Mouse (Mus musculus) limb, embryonic 14.5 days (tissue): ENCODE measurements around the gene Megf8. TPM values are rescaled to one million over a fixed set of nuclear protein-coding genes. Genes with fewer than 3 reads are reported as not detected.

Experiments
- ATAC-seq: fragments of 200-750 bp; cut with Nextera tagmentation; 2 replicates; pipeline ENCODE4 v1.8.0; 2017; ENCODE audit warnings: low read depth, moderate number of reproducible peaks, moderate TSS enrichment; ENCODE audit not compliant: low FRiP score
- DNase-seq: peaks from one replicate; pipeline ENCODE4 v3.0.0-alpha.2; 2015; ENCODE audit warnings: low spot score
- H3K27ac ChIP-seq: fragments of 300-500 bp; sonication (generic); replicated peaks from 2 replicates; pipeline ENCODE4 v1.5.1; 2014; ENCODE audit warnings: low read depth, mild to moderate bottlenecking, low read length, moderate library complexity, mixed read lengths
- H3K27me3 ChIP-seq: fragments of 300-500 bp; sonication (generic); 2 replicates; pipeline ENCODE4 v1.6.1; 2014; ENCODE audit warnings: low read length, mixed read lengths; ENCODE audit not compliant: control insufficient read depth, insufficient read depth
- H3K36me3 ChIP-seq: fragments of 300-500 bp; sonication (generic); 2 replicates; pipeline ENCODE4 v1.6.1; 2014; ENCODE audit warnings: mild to moderate bottlenecking, low read length, moderate library complexity, mixed read lengths; ENCODE audit not compliant: control insufficient read depth, insufficient read depth
- H3K4me1 ChIP-seq: fragments of 300-500 bp; sonication (generic); 2 replicates; pipeline ENCODE4 v1.6.1; 2014; ENCODE audit warnings: antibody characterized with exemption, low read length, mixed read lengths; ENCODE audit not compliant: control insufficient read depth, insufficient read depth
- H3K4me2 ChIP-seq: fragments of 300-500 bp; sonication (generic); replicated peaks from 2 replicates; pipeline ENCODE4 v1.6.1; 2014; ENCODE audit warnings: low read depth, mild to moderate bottlenecking, low read length, moderate library complexity; ENCODE audit not compliant: severe bottlenecking
- H3K4me3 ChIP-seq: fragments of 300-500 bp; sonication (generic); replicated peaks from 2 replicates; pipeline ENCODE4 v1.5.1; 2014; ENCODE audit warnings: low read length
- H3K9ac ChIP-seq: fragments of 300-500 bp; sonication (generic); 2 replicates; pipeline ENCODE4 v1.6.1; 2014; ENCODE audit warnings: mild to moderate bottlenecking, low read depth, low read length, moderate library complexity; ENCODE audit not compliant: severe bottlenecking
- H3K9me3 ChIP-seq: fragments of 300-500 bp; sonication (generic); 2 replicates; pipeline ENCODE4 v1.6.1; 2016; ENCODE audit warnings: low read length; ENCODE audit not compliant: control insufficient read depth
- POLR2A ChIP-seq: fragments of 200-500 bp; IDR thresholded peaks from 2 replicates; pipeline ENCODE4 v1.8.0; 2012; ENCODE audit warnings: inconsistent platforms, mild to moderate bottlenecking, moderate library complexity, borderline replicate concordance; ENCODE audit not compliant: insufficient read depth, insufficient read length; ENCODE audit errors: extremely low read depth
- WGBS: fragments of 180-500 bp; shearing (Covaris S2); extraction: QIAGEN DNeasy Blood & Tissue Kit; methylation state at CpG from one replicate; pipeline ENCODE4 v1.1.7; 2014; 5-methylcytosine and 5-hydroxymethylcytosine counted together
- polyA plus RNA-seq, 2 experiments: library from polyadenylated mRNA; depleted of rRNA in 1 of 2; stranded (reverse) in 1 of 2; unstranded in 1 of 2; fragments of >200 nt; fragmentation: Nextera tagmentation in 1 of 2; extraction: Ambion mirVana in 1 of 2; gene quantifications; 2 replicates each; pipeline versions ENCODE4 v1.2.1 to v1.2.3; 2012 to 2014

The Megf8 gene
- polyA plus RNA-seq (2012; rRNA removed) (45.1 and 61.2 TPM in 2 replicates), polyA plus RNA-seq (2014; fragmentation: Nextera tagmentation; extraction: Ambion mirVana) (16.5 and 19.9 TPM in 2 replicates)

DNA sequence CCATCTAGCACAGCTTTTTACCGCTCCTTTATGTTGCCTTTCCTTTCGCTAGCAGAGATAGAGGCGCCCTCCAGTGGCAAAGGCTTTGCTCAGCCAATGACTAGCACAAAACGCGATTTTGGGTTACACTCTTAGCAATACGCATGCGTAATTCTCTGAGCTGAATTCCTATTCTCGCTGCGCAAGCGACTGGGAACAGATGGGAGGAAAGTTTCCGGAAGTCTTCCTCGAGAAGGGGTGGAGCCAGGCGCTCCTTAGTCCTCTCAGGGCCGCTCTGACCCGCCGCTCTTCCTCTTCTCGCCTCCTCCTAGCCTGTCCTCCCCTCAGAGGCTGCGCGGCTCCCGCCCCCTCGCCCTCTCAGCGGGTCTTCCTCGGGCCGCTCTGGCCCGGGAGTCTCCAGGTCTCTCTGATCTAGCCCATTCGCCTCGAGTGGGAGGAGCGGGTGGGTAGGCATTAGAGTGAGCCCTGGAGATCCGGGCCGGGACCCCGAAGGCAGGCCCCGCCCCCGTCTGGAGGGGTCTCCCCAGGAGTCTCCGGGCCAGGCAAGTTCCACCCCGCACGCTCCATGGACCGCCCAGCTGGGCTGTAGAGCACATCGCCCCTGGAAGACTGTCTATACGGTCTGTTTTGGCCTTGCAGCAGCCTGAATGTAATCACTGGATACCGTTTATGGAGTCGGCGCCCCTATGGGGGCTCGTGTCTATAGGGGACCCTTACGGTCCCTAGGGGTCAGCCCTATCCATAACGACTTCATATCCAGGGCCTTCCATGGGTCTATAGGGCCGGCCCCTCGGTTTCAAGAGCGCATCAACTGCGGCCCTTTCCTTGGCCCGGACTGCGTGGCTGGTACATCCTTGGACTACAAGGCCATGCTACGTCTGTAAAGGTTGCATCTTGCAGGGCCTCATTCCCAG, at the start of gene Megf8:
TSS of gene Megf8 (plus strand) at position 633 of the 914 bp plus-strand sequence.
- peak; percentile 29; the same call in 1 of the 2 replicates for TF ChIP-seq POLR2A
- Histone ChIP-seq H3K27ac (peak within 1 kb of the TSS; percentile 81), H3K9me3 (no peaks in the 10 kb centered on the region), H3K4me3 (peak within 1 kb of the TSS; percentile 70), H3K36me3 (no peaks in the 10 kb centered on the region), H3K4me1 (peaks cover 19% of the 10 kb centered on the region), H3K4me2 (peak within 1 kb of the TSS; percentile 98), H3K9ac (peak within 1 kb of the TSS; percentile 69), H3K27me3 (peaks cover 31% of the 10 kb centered on the region)
- DNase-seq (peak; percentile 100), ATAC-seq (peak; percentile 98)
- WGBS, result under 1% methylated on average over 52 of the region's 52 CpGs

DNA sequence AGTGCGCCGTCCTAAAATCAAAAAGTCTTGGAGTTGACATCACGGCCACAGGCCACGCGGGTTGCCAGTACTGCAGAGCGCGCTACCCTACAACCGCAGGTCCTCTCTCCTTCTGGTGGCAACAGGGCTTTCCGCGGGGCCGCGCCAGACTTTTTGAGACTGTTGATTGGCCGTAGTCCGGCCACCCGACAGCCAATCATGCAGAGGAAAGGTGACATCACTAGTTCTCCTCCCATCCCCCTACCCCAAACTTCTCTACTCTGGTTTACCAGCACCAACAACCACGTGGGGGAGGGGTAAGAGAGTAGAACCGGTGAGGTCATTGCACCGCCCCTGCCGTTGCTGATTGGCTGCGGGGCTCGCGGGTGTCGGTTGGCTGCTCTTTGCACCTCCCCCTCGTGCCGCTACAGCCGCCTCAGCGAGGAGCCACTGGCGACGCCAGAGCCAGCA, 49.6 kb upstream of the Megf8 start, which contains the start of gene Cic:
TSS of gene Cic (plus strand) at position 404 of the 450 bp plus-strand sequence.
- WGBS, result under 1% methylated on average over 29 of the region's 29 CpGs
- Histone ChIP-seq H3K4me1 (peaks cover 17% of the 10 kb centered on the region), H3K4me2 (peak within 1 kb of the TSS; percentile 78), H3K27ac (peak within 1 kb of the TSS; percentile 86), H3K9me3 (no peaks in the 10 kb centered on the region), H3K27me3 (no peaks in the 10 kb centered on the region), H3K36me3 (peaks cover 12% of the 10 kb centered on the region), H3K9ac (peak within 1 kb of the TSS; percentile 72), H3K4me3 (peak within 1 kb of the TSS; percentile 79)
- ATAC-seq (peak; percentile 88), DNase-seq (peak; percentile 100)
- peak; percentile 26; the same call in 1 of the 2 replicates for TF ChIP-seq POLR2A

DNA sequence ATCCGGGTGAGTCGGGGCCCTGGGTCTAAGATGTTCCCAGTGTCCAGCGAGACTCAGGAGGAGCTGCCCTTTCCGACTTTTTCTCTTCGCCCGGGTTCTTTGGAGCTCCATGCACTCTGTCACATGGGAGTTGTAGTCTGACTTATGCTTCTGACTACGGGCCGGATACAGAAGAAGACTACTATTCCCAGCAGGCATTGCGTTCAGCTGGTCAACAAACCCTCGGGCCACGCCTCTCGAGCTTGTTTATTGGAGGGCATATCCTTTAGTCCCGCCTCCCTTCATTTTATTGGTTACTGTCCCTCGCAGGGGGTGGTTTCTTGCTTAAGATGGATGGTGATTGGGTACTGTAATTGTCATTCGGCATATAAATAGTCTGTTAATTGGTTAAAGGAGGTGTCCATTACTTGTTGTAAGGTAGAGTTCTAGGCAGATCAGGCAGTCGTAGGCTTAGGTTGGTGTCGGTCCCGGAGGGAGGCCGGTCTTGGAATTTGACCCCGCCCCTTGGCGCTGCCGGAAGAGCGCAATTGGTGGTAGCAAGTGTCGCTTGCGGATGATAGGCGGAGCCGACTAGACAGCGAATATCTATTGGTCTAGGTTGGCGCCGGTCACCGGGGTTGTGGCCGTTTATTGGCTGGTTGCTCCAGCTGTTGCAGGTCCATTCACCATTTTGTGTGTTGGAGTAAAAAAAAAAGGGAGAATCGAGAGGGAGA, 49.1 kb upstream of the Megf8 start:
- Histone ChIP-seq H3K9me3 (no peaks in the 10 kb centered on the region), H3K27ac (peak overlapping the region; percentile 86), H3K4me3 (peak overlapping the region; percentile 79), H3K4me1 (peaks cover 17% of the 10 kb centered on the region), H3K36me3 (peaks cover 18% of the 10 kb centered on the region), H3K27me3 (no peaks in the 10 kb centered on the region), H3K9ac (peak overlapping the region; percentile 72), H3K4me2 (peak overlapping the region; percentile 78)
- DNase-seq (peak; percentile 100), ATAC-seq (peak; percentile 94)
- TF ChIP-seq POLR2A, result peak; percentile 38; the same call in 1 of the 2 replicates
- 2% methylated on average over 33 of the region's 33 CpGs for WGBS

DNA sequence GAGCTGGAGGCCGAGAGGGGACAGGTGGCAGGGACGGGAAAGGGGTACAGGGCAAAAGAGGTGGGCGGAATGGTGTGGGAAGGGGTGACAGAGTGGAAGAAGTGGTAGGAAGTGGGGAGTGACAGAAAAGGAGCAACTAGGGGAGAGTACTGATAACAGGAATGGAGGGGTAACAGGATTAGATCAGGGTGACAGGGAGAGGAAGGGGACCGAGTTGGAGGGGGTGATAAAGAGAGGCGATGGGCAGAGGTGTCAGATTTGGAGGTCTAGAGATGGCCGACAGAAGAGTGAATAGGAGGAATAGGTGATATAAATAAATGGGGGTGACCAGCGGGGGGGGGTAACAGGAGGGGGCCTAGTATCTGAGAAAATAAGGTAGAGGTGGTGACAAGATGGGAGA, 48.4 kb upstream of the Megf8 start:
- DNase-seq (no peak), ATAC-seq (no peak)
- Histone ChIP-seq H3K9ac (peak overlapping the region; percentile 72), H3K4me3 (peak overlapping the region; percentile 79), H3K27ac (peak overlapping the region; percentile 74), H3K36me3 (peaks cover 25% of the 10 kb centered on the region), H3K27me3 (no peaks in the 10 kb centered on the region), H3K4me1 (peaks cover 17% of the 10 kb centered on the region), H3K4me2 (peak overlapping the region; percentile 78), H3K9me3 (no peaks in the 10 kb centered on the region)
- WGBS, result 2% methylated on average over 7 of the region's 7 CpGs
- no peak for TF ChIP-seq POLR2A

DNA sequence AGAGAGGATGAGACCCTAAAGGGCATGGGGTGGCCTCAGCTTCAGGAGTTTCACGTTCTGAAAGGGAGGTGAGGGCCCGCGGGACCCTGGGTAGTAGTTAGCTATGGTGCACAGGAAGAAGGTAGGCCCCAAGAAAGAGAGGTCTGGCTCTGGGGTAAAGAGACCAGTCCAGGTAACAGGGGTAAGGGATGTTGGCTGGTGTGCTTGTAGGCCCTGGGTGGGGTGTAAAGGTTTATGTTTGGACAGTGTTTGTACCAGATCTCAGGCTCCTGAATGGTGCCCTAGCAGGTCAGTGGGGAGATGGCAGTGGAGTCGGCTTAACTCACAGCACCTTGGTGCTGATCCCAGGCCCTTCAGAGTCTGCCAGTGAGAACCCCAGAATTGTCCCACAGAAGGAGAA, 47.9 kb upstream of the Megf8 start:
- H3K9ac ChIP-seq, result peak overlapping the region; percentile 72
- peaks cover 29% of the 10 kb centered on the region for H3K36me3 ChIP-seq
- no peak for ATAC-seq
- peaks cover 17% of the 10 kb centered on the region for H3K4me1 ChIP-seq
- no peaks in the 10 kb centered on the region for H3K27me3 ChIP-seq
- no peak for DNase-seq
- H3K9me3 ChIP-seq, result no peaks in the 10 kb centered on the region
- WGBS, result 45% methylated on average over 4 of the region's 4 CpGs
- peak overlapping the region; percentile 79 for H3K4me3 ChIP-seq
- no peak for TF ChIP-seq POLR2A
- H3K27ac ChIP-seq, result peak overlapping the region; percentile 74
- peak overlapping the region; percentile 78 for H3K4me2 ChIP-seq
